Comparison of ENCODE assay signal across 13 mouse cellular contexts in genomic region chr4:111546009-111546408, GRCm38 (mm10).
DNase-seq lines count a peak whose midpoint lies in the region; ATAC-seq and TF ChIP-seq lines count a peak whose summit lies in the region.
"Had no signal": no experiment of that assay in that cellular context is flagged by ENCODE, and none has a peak within 500 bp of the region (broad histone marks: within the 10 kb centered on the region; RNA-seq: fewer than 3 reads in every experiment).

No protein-coding gene starts in this region.

- no peak overlapping the region for H3K4me3 ChIP-seq in limb, embryonic 11.5 days (ENCODE audit: low read depth, low read length)
- no peak overlapping the region for H3K4me3 ChIP-seq in lung, postnatal 0 days (ENCODE audit: low read depth, low read length)
- H3K4me3 ChIP-seq: hindbrain, embryonic 10.5 days; midbrain, embryonic 12.5 days had no signal

- H3K9ac ChIP-seq in limb, embryonic 11.5 days (ENCODE audit: low read length): no peak overlapping the region
- H3K9ac ChIP-seq in lung, postnatal 0 days (replicated peaks; ENCODE audit: low read depth): no peak overlapping the region
- H3K9ac ChIP-seq: midbrain, embryonic 12.5 days had no signal

- no peak for TF ChIP-seq CTCF in lung, postnatal 0 days (IDR thresholded peaks at IDR 0.05)

- no peak overlapping the region for H3K27ac ChIP-seq in limb, embryonic 11.5 days (replicated peaks; ENCODE audit: low read depth, low read length)
- H3K27ac ChIP-seq in lung, postnatal 0 days (ENCODE audit: low read length): no peak overlapping the region
- H3K27ac ChIP-seq: hindbrain, embryonic 10.5 days; midbrain, embryonic 12.5 days had no signal

- H3K27me3 ChIP-seq in limb, embryonic 11.5 days (ENCODE audit: control insufficient read depth, insufficient read depth, low read length): no peaks in the 10 kb centered on the region
- H3K27me3 ChIP-seq in lung, postnatal 0 days (replicated peaks; ENCODE audit: insufficient read depth, low read length): no peaks in the 10 kb centered on the region
- H3K27me3 ChIP-seq: midbrain, embryonic 12.5 days had no signal

- no peak for TF ChIP-seq EP300 in lung, postnatal 0 days (IDR thresholded peaks at IDR 0.05)

- H3K9me3 ChIP-seq in limb, embryonic 11.5 days (ENCODE audit: control insufficient read depth, low read length): no peaks in the 10 kb centered on the region
- H3K9me3 ChIP-seq in lung, postnatal 0 days (ENCODE audit: low read length): no peaks in the 10 kb centered on the region
- H3K9me3 ChIP-seq: hindbrain, embryonic 10.5 days; midbrain, embryonic 12.5 days had no signal

- no peak overlapping the region for H3K4me2 ChIP-seq in limb, embryonic 11.5 days (ENCODE audit: low read depth, severe bottlenecking)
- no peak overlapping the region for H3K4me2 ChIP-seq in lung, postnatal 0 days (replicated peaks; ENCODE audit: low read depth, low read length)
- H3K4me2 ChIP-seq: midbrain, embryonic 12.5 days had no signal

- peak; percentile 72 for ATAC-seq in limb, embryonic 11.5 days (ENCODE audit: insufficient number of reproducible peaks, low FRiP score, low TSS enrichment, low read depth)
- no peak for ATAC-seq in lung, postnatal 0 days

- peak; percentile 48 for DNase-seq in heart, adult 11 months
- DNase-seq in heart, postnatal 4 days: no peak
- DNase-seq in Muller cell, postnatal 12 days (ENCODE audit: inconsistent ontology term): peak; percentile 69
- DNase-seq in adrenal gland, postnatal 14 days: peak; percentile 24
- DNase-seq in limb, embryonic 11.5 days (ENCODE audit: low spot score): peak; percentile 51
- no peak for DNase-seq in kidney, adult 8-10 months
- DNase-seq in lung, postnatal 0 days (ENCODE audit: low spot score): no peak
- DNase-seq: cerebellum, adult 2 months; lung, postnatal 36 days; right cerebral cortex, postnatal 4 days had no signal

- no peaks in the 10 kb centered on the region for H3K4me1 ChIP-seq in limb, embryonic 11.5 days (ENCODE audit: control insufficient read depth, insufficient read depth, low read length)
- no peaks in the 10 kb centered on the region for H3K4me1 ChIP-seq in lung, postnatal 0 days (ENCODE audit: insufficient read depth, low read depth, low read length)
- H3K4me1 ChIP-seq: hindbrain, embryonic 10.5 days; midbrain, embryonic 12.5 days had no signal

- WGBS in limb, embryonic 11.5 days: 40% methylated on average over 7 of the region's 7 CpGs
- WGBS in lung, postnatal 0 days: 78% methylated on average over 7 of the region's 7 CpGs

- H3K36me3 ChIP-seq in limb, embryonic 11.5 days (ENCODE audit: control insufficient read depth, insufficient read depth, low read length): no peaks in the 10 kb centered on the region
- H3K36me3 ChIP-seq in lung, postnatal 0 days (ENCODE audit: insufficient read depth, low read length): no peaks in the 10 kb centered on the region
- H3K36me3 ChIP-seq: G1E; hindbrain, embryonic 10.5 days; midbrain, embryonic 12.5 days had no signal

Comparison
In these comparisons a context has a peak if more than half of its experiments do, and no peak if none do; other contexts are left out.
1. DNase-seq: peak in heart, adult 11 months (single experiment), Muller cell, postnatal 12 days (single experiment), adrenal gland, postnatal 14 days (single experiment) and limb, embryonic 11.5 days (single experiment); none in heart, postnatal 4 days (single experiment), kidney, adult 8-10 months (0 of 2) and lung, postnatal 0 days (single experiment).